Mouse (Mus musculus): ENCODE data around the gene Ssr1. TPM values are rescaled to one million over a fixed set of nuclear protein-coding genes. Genes with fewer than 3 reads are reported as not detected.

Gene Ssr1
- total RNA-seq, 4 experiments from 2014 or later: 36.3 to 44.8 (median 42.9) TPM

DNA sequence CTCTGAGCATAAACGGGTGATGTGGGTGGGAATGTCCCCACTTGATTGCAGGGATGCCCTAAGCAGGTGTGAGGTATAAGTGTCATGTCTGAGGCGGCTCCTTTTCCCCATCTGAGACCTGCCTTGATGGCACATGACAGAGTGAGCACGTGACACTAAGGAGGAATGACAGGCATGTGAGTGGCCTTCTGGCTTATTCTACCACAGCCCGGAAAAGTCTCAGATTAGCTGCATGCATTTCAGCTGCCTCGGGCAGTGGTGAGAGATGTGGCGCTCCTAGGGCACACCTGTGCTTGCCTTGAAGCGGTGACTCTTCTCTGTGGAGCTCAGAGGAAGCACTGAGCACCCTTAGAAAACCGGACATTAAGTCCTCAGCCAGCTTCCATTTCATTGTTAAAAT, 48.6 kb downstream of the Ssr1 start:
- DNase-seq (ENCODE audit: low spot score): no peak

DNA sequence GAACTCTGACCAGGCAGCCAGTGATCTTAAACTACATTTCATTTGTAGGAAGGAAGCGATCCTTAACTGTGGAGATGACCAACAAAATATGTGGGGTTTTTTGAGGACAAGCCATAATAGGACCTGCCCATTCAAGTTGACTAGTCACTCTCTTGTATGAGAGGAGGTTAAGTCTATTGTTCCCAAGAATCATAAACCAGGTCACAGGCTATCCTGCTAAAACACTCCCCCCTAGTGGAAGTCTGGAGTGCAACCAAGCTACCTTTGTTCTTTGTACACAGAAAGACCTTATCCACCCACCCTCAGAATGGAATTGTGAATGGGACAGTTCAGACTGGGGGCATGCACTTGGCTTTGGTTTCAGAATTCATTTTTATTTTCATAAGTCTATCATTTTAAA, 49.7 kb downstream of the Ssr1 start:
- DNase-seq (ENCODE audit: low spot score): peak; percentile 69

DNA sequence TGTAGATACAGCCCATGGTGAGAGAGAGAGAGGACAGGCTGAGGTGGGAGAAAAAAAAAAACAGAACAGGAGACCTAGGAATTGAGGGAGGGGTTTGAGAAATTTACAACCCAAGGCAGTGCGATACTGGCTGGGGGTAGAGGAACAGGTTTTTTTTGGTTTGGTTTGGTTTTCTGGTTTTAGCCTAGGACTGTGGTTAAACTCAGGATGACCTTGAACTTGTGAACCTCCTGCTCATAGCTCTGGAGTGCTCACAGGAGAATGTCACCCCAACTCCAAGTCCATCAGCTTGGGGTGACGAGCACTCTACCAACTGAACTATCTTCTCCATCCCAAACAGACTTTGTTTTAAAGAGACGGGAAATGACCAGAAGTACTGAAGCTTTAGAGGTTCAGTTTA, 50.6 kb downstream of the Ssr1 start:
- no peak for DNase-seq (ENCODE audit: low spot score)

DNA sequence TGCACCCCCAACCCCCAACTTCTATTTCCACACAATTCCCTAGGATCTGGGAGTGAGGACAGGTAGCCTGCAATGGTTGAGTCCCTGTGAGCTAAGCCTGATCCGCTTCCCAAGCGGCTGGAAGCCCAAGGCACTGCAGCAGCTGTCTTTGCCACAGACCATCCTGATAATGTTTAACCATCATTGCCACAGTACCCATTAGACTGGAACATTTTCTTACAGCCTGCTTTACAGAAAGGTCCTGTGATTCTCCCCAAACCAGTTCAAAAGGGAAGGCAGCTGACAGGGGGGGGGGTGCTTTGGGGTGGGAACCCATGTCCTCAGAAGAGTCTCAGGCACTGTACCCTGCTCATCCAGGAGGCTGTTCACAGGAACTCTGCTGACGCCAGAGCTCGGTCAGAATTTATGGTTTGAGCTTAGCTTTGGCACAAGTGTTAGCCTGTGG, 51.1 kb downstream of the Ssr1 start:
- DNase-seq (ENCODE audit: low spot score): no peak

DNA sequence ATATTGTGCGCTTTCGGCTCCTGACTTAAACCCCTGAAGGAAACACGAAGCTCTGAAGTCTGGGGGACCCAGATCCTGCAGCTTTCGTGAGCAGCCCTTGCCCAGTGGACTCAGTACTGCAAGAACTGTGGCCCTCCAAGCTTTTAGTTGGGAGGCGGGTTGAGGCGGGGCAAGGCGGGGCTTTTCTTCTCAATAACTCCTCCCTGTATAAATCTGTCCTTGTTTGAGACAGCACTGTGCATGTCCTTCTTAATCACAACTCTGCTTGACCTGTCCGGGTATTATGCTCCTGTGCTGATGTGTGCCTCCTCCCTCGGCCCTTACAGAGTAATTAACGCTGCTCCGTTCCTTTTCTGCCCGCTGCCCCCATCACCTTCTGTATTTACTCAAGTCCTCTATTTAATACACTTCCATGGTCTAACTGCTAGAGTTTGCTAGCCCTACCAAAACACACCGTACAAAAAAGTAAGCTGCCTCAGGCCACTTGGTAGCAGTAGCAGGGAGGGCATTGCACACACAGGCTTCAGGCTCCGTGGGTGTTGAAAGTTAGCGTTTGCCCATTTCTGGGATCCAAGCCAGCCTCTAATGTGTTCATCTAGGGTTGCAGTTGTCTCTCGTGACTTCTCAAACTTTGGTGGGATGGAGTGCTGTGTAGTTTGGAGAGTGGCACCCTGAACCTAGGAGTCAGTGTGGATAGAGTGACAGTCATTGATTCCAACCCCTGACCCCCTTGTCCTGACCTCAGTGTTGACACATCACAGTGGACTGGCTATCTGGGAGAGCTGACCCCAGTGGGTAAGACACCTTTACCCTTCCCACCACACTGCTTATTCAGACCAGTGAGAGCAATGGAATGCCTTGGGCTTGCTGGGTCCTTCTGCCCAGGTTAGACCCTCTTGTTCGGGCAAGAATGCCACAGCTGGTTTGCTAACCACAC, 51.8 kb downstream of the Ssr1 start:
- no peak for DNase-seq (ENCODE audit: low spot score)

DNA sequence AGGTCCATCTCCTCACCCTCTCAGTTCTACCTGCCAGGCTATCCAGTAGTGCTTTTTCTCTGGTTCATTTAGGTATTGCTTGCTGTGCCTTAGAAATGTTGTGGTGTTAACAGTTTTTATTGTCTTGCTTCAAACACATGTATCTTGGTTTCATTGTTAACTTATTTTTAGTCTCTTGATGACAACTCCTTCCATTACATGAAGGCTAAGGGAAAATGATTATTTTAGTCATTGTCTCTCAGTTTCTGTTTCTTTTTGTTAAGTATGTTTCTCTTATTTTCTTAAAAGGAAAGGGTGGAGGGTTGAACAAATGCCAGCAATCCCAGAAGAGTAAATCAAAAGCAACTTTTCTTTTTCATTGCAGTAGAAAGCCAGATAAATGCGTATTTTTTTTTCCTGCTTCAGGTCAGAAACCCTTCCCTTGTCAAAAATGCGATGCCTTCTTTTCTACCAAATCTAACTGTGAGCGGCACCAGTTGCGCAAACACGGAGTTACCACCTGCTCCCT, 52.8 kb downstream of the Ssr1 start:
- DNase-seq (ENCODE audit: low spot score): no peak

DNA sequence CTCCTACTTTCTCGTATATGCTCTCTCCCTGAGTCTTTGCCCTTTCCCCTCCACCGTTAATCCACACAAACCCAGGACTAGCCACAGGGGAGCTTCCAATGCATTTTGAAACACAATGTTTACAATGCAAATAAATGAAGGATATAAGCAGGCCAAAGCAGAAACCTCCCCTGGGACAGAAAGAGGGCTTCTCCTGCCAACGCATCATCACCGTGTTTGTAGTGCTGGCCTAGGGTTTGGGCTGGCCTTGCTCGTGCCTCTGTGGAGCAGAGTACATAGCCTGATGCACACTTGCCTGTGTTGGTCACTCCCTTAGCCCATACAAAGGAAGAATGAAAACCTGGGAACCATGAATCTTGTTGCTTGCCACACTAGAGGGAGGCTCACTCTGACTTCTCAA, 53.4 kb downstream of the Ssr1 start:
- DNase-seq (ENCODE audit: low spot score): no peak

DNA sequence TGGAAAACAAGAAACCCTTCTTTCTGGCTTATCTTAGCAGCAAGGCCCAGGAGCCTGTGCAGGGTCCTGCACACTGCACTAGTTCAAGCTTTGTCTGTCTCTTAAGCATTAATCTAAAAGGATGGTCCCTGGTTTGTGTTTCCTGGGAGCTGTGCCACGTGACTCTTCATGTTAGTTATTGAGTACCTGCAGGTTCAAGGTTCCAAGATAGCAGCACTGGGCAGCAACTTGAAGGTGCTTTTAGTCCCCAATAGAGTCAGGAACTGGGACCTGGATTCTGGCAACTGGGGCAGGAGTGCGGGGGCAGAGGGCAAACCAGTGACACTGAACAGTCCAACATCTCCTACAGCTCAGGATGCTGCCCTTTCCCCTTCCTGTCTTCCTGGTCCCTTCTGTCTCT, 53.9 kb downstream of the Ssr1 start:
- no peak for DNase-seq (ENCODE audit: low spot score)

DNA sequence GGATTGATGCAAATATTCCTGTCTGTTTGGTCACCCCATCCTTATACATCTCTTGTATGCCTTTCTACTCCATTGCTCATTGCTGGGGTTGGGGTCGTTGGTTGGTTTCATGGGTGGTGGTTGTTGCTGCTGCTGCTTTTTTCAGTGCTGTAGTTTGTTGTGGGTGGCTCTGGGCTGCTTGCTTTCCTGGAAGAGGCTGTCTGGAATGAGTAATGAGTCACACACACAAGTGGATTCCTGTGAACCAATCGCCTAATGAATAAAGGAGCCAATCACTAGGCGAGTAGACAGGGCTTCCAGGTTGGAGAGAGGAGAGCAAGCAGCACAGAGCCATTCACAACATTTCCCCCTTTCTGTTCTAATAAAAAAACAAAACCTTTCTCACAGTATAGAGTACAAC, 57.7 kb downstream of the Ssr1 start:
- DNase-seq (ENCODE audit: low spot score): no peak

DNA sequence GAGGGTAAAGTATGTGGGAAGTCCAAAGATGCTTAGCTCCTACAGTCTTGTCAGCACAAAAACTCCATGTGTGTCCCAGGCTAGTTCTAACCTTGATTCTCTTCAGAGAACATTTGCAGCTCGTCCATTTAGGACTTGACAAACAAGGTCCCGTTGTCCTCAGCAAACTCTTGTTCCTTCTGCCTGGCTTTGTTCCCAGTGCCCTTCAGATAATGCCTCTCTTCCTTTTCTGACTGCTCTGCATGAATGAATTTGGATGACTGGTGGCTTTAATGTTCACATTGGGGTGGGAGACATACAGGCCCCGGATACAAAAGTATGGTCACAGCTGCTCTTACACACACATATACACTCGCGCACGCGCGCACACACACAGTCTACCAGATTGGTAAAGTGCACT, 59.1 kb downstream of the Ssr1 start:
- DNase-seq (ENCODE audit: low spot score): peak; percentile 64

DNA sequence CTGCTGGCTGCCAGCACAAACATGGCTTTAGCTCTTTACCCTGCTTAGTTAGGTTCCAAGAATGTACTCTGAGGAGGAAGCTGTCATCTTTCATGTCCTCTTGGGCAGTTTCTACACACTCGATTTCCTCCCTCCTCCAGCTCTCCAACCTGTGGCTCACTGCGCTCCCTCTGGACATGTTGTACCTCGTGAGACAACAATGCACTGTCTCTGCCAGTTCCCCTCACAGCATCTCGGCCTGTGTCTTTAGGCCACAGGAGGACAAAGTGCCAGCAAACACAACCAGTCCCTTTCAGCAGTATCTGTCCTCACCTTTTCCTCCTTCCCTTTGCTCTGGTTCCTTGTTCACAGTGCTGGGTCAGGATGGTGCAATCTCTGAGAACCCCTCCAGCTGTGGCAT, 59.9 kb downstream of the Ssr1 start:
- DNase-seq (ENCODE audit: low spot score): no peak

DNA sequence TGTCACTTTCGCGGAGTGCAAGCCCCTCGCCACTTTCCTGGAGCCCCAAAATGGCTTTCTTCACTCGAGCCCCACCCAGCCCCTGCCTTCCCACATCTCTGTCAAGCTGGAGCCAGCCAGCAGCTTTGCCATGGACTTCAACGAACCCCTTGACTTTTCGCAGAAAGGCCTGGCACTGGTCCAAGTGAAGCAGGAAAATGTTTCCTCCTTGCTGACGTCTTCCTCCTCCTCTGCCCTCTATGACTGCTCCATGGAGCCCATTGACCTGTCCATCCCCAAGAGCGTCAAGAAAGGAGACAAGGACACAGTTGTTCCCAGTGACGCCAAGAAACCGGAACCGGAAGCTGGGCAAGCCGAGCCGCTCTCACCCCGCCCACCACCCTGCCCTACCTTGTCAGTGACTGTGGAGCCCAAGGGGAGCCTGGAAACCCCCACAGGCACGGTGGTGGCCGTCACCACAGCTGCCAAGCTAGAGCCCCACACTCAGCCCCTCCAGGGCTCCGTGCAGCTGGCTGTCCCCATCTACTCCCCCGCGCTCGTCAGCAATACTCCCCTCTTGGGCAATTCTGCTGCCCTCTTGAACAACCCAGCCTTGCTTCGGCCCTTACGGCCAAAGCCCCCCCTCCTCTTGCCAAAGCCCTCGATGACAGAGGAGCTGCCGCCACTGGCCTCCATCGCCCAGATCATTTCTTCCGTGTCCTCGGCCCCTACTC, 62.7 kb downstream of the Ssr1 start:
- DNase-seq (ENCODE audit: low spot score): no peak

DNA sequence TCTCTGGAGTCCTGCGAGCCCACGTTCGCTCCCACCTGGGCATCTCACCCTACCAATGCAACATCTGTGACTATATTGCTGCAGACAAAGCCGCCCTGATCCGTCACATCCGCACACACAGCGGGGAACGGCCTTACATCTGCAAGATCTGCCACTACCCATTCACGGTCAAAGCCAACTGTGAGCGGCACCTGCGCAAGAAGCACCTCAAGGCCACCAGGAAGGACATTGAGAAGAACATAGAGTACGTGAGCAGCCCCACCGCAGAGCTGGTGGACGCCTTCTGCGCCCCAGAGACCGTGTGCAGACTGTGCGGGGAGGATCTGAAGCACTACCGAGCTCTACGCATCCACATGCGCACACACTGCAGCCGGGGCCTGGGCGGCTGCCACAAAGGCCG, 63.4 kb downstream of the Ssr1 start:
- no peak for DNase-seq (ENCODE audit: low spot score)

DNA sequence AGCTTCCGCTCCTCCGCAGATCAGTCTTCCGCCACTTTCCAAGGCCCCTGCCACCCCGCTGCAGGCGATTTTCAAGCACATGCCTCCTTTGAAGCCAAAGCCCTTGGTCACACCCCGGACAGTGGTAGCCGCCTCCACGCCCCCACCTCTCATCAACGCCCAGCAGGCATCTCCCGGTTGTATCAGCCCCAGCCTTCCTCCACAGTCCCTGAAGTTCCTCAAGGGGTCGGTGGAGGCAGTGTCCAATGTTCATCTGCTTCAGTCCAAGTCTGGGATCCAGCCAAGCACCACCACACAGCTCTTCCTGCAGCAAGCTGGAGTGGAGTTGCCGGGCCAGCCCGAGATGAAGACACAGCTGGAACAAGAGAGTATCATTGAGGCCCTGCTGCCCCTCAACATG, 63.9 kb downstream of the Ssr1 start:
- no peak for DNase-seq (ENCODE audit: low spot score)

DNA sequence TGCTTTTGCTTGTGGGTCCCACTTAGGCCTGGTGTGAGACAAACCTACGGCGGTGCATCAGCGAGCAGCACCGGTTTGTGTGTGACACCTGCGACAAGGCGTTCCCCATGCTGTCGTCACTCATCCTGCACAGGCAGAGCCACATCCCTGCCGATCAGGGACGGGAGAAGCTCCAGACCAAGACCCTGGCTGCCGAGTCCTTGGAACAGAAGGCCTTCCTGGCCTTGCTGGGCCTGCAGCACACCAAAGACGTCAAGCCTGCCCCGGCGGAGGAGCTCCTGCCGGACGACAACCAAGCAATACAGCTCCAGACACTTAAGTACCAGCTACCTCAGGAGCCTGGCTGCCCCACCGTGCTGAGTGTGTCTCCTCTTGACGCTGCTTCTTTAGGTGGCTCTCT, 64.5 kb downstream of the Ssr1 start:
- no peak for DNase-seq (ENCODE audit: low spot score)

DNA sequence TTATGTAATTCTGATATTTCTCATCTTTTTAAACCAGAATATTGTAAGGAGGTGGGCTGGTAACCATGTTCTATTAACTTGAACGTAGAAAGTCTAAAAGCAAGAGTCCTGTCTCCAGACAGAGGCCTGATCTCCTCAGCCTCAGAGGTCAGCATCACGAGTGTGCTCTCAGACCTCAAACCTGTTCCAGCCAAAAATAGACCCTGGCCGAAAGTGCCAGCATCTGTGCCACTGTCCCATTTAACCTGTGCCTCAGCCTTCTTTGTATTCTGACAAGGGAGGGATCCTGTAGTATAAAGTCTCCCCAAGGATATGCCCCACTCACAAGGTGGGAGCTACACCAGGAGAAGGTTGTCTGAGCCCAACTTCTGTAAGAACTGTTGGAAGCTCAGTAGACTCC, 67.6 kb downstream of the Ssr1 start:
- peak; percentile 21 for DNase-seq (ENCODE audit: low spot score)

DNA sequence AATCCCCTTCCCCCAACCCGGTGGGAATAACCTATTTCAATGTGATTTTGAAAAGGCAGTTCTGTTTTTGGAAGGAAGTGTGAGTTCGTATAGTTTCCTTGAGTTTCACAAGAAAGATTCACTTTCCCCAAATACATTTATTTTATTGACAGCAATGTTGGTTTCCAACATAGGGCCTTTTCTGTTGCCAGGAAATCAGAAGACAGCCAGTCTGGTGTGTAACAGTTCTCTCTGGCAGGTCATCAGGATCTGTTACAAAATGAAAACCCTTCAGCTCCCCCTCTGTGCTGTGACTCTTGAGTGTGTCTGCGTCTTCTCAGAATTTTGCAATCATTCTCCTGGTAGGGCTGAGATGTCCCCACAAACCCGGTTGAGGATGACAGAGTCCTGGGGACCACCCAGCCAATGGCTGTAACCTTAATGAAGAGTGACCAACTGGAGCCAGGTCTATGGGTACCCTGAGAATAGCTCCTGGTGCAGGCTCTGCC, 69.5 kb downstream of the Ssr1 start:
- DNase-seq (ENCODE audit: low spot score): no peak

DNA sequence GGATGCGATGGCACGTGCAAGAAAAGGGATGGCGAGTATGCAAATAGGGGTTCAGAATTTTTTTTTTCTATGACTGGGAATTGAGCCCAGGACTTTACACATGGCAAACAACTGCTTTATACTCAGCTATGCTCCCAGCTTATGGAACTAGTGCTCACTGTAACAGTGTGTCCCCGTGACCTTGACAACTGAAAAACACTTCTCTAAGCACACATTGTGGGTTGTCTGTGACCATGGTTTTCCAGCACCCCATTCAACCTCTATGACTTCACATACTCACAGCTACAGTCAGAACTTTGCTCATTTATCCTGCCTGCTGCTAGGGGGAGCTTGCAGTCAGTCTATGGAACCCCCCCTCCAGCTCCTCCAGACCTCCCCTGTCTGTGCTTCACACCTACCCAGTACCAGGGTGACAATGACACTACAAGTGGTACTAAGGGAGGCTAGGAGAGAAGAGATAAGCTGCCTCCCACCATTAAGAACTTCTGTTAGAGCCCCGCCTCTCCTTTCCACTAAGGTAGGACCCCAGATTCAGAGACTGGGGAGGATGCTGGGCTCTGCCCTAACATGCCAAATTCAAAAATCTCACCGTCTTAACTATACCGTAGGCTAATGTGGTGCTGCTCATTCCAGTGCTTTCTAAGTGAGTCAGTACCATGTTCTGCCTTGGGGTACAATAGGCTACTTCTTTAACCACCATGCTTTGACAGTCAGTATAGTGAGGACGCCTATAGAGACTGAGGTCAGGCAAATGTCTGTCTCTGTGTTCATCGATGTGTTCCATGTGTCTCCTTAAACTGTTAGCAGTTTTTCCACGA, 70.2 kb downstream of the Ssr1 start:
- no peak for DNase-seq (ENCODE audit: low spot score)

DNA sequence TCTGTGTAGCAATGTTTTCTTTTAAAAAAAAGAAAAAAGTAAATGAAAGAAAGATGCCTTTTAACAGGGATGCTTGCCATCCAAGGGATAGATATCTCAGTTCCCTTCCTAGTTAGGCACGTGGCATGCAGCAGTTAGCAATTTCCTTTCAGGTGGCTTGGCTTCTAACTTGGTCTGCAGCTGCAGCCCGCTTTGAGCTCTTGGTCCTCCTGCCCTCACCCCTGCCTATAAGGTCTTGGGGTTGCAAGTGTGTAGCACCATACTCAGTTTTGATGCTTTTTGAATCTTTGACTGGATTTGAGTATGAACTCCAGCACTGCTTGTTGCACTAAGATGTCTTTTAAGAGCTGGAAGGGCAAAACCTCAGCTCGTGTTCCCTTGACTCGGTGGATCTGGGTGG, 70.9 kb downstream of the Ssr1 start:
- no peak for DNase-seq (ENCODE audit: low spot score)

DNA sequence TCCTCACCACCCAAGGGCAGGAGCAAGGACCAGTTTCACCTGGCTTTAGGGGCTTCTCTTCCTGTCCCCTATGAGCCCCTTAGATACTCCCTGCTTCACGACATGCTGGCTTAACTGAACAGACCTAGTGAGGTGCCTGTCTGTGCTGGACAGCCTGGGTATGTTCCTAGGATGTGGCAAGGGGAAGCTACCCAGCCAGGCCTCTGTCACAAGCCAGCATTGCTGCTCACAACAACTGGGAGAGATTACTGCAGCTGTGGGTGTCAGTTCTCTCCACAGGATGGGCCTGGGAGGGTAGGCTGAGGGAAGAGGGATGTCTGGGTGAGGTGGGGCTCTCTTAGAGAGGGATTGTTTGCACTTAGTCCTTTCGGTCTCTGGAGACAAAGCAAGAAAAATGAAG, 73.3 kb downstream of the Ssr1 start:
- DNase-seq (ENCODE audit: low spot score): no peak

DNA sequence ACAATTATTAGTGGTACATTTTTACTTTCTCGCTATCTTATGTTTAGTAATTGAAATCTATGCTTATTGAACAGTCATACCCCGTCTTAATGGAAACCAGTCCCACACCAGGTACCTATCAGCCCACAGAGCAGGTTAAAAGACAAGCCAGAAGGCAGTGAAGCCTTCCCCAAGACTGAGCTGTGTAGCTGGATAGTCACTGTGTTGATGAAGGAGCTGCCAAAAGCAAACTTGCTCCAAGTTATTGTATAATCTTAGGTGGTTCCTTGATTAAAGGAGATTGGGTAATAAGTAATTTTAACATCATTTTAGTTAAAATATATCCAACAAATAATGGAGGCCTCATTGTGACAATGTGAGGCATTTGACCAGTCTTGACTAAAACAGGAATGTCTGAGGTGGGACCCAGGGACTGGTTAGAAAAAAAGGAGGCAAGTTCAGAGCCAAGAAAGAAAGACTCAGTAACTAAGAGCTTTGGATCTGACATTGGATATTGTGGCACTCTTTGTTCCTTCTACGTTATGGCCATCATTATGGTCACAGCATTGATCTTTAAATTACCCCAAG, 74.2 kb downstream of the Ssr1 start:
- DNase-seq (ENCODE audit: low spot score): no peak

All from heart, adult 8-10 months (tissue).